Mouse (Mus musculus): ENCODE measurements around the gene Sh3rf3.

The Sh3rf3 gene

DNA sequence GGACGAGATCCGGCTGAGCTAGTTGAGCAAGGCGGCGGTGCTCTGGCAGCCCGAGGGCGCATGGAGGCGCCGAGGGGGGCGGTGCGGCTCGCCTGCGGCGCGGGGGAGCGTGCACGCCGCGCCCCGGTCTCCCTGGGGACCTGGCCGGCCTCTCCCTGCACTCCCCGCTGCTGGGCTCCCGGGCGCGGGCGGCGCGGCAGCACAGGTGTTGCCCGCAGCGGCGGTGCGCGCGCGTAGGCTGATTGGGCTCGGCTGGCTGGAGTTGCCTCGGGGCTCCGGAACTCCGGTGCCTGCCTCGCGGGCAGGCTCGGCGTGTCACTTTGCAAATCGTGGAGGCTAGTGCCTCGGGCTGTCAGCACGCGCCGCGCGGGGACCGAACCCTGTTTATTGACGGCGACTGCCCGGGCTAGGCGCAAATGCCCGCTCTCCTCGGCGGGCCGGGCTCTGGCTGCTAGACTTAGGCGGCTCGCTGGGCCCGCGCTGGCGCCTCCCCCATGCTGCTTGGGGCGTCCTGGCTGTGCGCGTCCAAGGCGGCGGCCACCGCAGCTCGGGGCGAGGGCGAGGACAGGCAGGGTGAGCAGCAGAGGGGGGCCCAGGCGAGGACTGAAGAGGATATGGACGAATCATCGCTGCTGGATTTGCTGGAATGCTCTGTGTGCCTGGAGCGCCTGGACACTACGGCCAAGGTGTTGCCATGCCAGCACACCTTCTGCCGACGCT is at the start of gene Sh3rf3:
Gene Sh3rf3 (plus strand): TSS at position 279 of the 720 bp plus-strand sequence.
- DNase-seq (ENCODE audit: low read depth in 2 of 2, low spot score in 2 of 2), result no peak

DNA sequence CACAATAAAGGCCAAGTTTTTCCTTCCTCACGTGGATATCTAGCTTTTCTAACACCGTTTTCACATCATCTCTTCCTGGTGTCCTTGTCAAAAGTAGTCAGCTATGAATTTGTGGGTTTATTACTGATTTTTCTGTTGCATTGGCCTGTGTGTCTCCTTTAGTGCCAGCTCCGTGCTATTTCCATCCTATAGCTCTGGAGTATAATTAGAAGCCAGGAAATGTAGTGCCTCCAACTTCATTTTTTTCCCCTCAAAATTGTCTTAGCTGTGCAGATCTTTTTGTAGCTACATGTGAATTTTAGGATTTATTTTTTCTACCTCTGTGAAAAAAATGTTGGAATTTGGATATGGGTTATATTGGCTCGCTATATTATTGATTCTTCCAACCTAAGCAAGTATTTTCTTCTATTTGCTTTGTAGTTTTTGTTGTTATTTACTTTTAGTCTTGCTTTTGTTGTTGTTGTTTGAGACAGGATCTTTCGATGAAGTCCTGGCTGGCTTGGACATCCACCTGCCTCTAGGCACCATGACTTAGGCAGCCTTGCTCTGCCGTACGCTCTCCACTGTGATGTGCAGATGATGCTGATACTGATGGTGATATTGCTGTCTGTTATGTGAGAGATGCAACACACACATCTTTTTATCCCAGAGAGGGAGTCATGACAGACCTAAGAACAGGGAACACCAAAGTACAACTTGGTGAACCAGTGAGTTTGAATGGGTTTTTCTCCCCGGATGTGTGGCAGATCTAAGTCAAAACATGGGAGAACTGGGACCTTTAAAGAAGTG is 24.5 kb upstream of the Sh3rf3 start:
- DNase-seq (ENCODE audit: low read depth in 2 of 2, low spot score in 2 of 2), result no peak

DNA sequence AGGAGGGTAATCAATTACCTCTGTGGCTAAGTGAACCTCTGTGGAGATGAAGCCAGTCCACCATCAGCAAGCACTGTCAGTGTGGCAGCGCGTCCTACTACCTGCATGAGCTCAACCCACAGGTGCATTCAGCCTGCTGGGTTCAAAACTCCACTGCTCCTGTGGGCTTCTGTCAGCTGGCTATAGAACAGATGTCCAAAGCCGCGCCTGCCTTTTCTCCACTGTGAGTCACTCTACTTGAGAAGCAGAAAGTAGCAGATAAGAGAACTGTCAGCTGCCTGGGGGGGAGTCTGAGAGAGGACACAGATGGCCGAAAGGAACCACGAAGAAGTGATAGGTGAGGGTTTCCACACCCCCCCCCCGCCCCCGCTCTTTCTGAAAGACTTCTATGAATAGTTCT is 15.6 kb upstream of the Sh3rf3 start:
- DNase-seq (ENCODE audit: low read depth in 2 of 2, low spot score in 2 of 2), result no peak

DNA sequence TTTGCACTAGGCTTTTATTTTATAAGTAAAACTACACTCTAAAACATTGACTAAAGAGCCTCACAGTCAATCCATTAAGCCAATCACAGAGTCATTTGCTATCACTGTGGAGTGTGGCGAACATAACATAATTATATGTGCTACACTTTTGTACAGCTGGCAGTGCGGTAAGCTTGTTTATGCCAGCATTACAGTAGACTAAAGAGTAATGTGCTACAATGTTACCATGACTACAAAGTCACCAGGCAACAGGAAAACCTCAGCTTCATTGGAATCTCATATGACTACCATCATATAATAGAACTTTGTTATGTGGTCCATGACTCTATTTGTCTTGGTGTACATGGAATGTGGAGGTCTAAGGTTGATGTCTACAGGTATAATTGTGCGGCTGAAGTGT is 15.0 kb upstream of the Sh3rf3 start:
- no peak for DNase-seq (ENCODE audit: low read depth in 2 of 2, low spot score in 2 of 2)

DNA sequence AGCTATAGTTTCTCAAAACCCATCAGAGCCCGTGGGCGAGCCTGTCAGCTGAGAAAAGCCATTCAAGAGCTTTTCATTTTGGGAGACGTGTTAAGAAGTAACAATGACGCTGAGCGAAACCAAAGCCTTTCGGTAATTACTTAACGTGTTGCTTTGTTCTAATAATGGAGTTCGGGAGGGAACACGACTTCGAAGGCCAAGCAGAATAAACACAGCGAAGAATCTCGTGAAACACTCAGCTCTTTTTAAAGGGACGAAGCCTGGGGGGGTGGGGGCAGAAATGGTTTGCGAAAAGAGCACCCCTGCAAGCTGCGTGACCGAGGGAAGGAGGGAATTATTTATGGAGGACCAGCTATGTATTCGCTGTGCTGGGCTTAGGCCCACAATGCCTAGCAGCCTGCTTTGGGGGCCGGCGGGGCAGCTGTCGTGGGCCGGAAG is 12.1 kb upstream of the Sh3rf3 start:
- no peak for DNase-seq (ENCODE audit: low read depth in 2 of 2, low spot score in 2 of 2)

DNA sequence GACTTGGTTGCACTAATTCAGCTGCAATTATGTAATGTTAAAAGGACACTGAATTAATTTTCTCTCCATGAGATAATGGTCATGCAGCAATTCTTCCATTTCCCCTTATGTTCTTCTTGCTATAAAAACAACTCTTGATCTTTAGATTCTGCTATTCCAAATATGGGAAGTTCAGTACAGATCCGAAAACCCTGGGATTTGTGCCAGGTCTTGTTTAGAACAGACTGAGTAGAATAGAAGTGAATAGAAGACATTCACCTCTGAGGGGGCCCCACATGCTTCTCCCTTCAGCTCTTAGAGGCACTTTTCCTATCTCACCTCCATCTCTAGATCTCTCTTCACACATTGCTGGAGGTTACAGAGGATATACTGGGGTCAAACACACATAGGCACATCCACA is 10.8 kb upstream of the Sh3rf3 start:
- DNase-seq (ENCODE audit: low read depth in 2 of 2, low spot score in 2 of 2), result no peak

DNA sequence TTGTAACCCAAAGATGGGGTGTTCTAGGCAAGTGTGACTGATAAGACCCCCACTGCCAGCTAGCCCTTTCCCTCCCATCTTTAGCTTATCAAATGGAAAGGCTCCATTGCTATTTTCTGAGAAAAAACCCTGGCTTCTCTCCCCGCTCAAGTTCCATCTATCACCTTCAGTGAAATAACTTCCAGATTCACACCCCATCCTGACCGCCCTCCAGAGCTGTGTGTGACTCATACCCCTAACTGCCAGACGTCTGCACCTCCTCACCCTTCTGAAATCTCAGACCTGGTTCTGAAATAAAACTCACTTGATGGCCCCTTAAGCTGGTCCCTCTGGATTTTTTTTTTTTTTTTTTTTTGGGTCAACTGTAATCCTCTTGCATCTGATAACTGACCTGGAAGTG is 5.2 kb upstream of the Sh3rf3 start:
- DNase-seq (ENCODE audit: low read depth in 2 of 2, low spot score in 2 of 2), result no peak

DNA sequence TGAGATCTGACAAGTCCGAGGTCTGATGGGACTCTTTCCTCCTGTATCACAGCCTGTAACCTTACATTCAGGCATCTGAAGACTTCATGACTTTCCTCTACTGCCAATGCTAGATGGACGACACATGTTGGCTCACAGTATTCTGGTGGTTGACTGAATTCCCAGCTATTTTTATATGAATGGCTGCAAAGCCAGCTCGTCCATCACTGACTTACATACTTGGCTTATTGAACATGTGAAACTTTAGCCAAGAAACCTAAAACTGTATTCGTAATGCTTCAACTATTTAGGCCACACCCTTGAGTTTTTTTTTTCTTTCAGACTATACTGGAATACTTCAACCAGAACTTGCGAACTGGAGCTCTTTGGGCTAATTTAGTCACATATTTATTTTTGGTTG is 3.0 kb upstream of the Sh3rf3 start:
- DNase-seq (ENCODE audit: low read depth in 2 of 2, low spot score in 2 of 2), result no peak

DNA sequence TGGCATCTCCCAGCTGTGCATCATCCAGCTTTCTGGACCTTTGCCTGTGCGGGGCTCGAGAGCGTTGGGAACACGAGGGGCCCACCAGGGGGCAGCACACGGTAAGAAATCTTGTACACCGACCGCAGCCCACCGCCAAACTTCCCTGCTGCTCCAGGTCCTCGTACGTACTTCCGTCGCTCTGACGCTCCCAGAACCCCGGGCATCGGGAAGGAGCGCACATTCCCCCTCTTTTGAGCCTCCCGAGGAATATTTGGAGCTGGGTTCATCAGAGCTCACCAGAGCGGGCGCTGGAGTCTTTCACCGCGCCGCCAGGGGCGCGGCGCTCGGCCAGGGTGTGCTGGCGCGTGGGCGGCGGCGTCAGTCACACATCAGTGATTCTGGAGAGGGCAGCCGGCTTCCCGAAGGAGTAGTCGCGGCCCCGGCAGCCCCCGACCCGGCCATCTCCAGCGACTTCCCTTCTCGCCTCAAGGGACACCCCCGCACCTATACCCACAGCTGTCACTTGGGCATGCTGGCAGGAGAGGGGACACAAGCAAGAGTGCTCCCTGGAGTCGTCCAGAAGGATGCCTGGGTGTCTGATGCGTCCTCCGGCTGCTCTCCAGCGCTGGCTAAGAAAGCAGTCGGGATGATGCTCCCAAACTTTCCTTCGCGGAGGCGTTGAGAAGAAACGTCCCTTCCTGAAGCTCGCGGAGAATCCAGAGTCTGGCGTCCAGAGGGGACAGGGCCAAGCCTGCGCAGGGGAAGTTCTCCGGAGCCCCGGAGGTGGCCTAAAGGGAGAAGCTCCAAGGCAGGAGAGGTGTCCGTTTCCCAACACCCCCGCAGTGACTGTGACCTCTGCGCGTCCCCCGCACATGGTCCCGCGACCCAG is 714 bp upstream of the Sh3rf3 start:
- peak in 1 of 2 experiments; percentile 12 for DNase-seq (ENCODE audit: low read depth in 2 of 2, low spot score in 2 of 2)

DNA sequence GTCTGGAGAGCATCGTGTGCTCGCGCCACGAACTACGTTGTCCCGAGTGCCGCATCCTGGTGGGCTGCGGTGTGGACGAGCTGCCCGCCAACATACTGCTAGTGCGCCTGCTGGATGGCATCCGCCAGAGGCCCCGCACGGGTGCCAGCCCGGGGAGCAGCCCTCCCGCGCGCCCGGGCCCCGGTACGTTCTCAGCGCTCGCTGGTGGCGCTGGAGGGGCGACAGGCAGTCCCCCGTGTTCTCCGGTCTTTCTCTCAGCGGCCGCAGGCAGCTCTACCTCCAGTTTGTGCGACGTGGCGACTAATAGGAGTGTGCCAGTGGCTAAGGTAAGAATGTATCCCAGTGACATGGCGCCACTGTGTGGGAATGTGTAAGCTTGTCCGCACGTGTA is 637 bp downstream of the Sh3rf3 start:
- DNase-seq (ENCODE audit: low read depth in 2 of 2, low spot score in 2 of 2), result no peak

DNA sequence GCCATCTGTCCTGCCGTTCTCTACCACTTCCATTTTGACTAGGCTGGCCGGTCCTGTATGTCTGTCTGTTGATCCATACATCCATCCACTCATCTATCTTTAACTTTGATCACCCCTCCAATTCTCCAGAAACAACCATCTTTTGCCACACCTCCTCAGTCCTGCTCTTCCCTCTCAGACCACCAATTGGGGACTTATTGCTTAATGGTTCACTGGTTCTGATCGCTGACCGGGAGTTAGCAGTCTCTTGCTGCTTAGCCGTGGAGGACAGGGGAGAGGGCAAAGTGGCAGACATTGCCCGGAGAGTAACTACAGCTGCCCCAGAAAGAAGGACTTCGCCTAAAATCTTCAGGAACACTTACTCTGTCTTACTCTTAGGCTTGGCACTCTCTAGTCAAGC is 1.3 kb downstream of the Sh3rf3 start:
- DNase-seq (ENCODE audit: low read depth in 2 of 2, low spot score in 2 of 2), result no peak

DNA sequence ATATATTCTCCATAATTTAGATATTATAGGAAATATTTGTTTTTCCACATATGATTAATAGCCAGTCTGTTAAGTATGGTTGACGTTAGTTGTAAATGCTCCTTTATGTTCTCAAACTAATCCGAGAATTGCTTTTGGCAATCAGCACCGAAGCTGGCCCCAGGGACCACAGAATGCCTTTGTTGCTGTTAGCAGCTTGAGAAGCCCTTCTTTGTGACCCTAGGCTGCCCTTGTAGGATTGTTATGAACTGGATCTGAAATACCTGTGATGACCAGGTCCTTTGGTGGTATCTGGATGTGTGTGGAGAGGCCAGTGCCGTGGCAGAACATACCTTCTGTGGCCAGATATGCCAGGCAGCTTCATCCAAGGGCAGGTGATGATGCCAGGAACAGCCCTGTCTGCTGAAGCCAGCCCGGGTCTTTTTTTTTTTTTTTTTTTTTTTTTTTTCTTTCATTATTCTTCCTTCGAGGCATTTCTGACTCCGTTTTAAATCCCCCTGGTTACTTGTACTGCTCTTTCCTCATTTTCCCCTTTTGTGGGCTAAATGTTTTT is 10.9 kb downstream of the Sh3rf3 start:
- no peak for DNase-seq (ENCODE audit: low read depth in 2 of 2, low spot score in 2 of 2)

DNA sequence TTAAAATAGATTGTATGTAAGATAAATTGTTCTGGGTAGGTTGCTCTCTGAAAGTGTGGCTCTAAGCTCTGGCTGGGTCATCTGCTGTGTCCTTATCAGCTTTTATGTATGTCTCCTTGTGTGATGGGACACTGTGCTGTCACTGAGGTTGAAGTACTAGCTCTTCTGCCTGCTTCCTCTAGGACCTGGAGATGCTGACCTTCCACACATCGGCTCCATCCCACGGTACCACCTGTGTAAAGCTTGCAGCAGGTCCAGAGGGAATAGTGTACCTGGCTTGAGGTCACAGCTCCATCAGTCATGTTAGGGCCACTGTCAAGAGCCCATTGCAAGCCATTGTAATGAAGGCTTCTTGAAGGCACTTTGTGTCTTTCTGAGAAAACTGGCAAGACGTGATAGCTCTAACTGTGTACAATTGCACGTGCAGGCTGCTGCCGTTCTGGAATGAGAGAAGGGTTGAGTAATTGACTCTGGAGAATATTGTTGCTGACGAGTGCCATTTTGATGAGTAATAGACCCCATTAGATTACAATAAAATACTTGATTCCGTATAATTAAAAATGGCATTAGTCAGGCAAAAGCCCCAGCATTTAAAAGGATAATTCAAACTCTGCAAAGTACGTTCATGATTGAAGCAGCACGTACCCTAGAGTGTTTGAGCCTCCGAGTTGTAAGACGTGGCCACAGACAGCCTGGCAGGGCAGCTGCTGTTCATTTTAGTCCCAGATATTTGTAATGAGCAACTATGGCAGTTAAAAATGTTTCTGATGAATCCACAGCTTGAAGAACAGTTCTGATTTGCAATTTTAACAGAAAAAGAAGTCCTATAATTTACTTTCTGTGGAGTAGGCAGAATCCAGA is 16.3 kb downstream of the Sh3rf3 start:
- no peak for DNase-seq (ENCODE audit: low read depth in 2 of 2, low spot score in 2 of 2)

DNA sequence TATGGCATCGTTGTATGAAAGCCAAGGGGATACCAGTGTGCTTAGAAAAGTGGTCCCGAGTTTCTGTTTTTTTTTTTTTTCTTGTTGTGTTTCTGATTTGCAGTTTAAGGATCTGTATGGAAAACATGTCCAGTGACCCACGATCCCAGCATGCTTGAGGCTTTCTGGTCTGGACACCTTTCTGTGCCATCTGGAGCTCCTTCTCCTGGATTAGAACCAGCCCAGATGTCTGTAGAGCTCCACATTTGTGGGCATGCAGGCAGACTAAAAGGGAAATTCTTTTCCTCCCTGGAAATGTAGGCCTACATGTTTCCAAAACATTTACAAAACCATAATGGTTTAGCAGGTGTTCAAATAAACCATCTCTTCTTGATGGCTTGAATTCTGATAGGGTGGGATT is 20.0 kb downstream of the Sh3rf3 start:
- no peak for DNase-seq (ENCODE audit: low read depth in 2 of 2, low spot score in 2 of 2)

DNA sequence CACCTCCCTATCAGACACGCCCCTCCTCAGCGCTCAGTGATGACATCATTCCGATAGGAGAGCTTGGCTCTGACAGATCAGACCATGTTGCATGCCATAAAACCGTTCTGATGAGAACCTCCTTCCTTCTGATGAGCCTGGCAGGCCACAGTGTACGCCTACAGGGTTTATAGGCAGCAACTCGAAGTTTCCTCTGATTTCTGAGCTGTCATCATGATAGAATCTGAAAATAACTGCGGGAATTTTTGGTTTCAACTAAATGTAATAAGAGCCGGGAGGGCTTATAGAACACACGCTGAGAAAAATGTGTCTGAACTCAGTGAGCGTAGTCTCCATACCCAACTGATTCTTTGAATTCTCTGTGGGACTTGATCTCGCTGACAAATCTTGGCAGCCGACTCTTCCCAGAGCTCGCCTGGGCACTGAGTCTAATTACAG is 20.6 kb downstream of the Sh3rf3 start:
- DNase-seq (ENCODE audit: low read depth in 2 of 2, low spot score in 2 of 2), result no peak

DNA sequence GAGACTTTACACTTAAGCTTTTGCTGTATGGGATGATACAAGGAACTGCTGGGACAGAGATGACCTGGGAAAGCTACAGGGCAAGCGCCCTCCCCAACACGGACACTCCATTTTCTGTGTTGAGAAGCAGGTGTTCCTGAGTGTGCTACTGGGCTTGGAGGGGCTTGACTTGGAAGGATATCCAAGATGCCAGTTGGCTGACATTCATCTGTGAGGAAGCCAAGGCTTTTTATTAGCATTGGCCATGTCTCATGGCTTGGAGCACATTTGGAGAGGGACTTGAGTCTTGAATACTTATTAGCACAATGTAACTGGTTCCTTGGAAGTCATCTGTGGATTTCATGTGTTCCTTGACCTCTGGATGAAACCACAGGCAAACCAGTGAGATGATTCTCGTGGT is 23.2 kb downstream of the Sh3rf3 start:
- no peak for DNase-seq (ENCODE audit: low read depth in 2 of 2, low spot score in 2 of 2)

DNA sequence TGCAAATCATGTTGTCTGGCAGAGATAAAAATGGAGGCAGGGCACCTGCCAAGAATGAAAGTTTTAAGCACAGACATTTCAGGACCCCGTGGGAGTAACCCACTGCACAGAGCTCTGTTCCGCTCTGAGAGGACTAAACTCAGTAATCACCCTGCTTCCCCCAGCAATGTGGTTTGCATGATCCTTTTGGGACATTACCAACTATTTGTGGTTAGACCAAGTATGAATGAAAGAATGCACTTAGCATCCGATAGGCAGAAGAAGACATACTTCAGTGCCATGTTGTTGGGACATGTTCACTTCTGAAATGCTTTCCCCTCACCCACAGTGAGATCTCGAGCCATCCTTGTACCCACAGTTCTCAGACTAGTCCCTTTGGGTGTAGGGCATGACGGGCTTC is 24.3 kb downstream of the Sh3rf3 start:
- DNase-seq (ENCODE audit: low read depth in 2 of 2, low spot score in 2 of 2), result no peak

DNA sequence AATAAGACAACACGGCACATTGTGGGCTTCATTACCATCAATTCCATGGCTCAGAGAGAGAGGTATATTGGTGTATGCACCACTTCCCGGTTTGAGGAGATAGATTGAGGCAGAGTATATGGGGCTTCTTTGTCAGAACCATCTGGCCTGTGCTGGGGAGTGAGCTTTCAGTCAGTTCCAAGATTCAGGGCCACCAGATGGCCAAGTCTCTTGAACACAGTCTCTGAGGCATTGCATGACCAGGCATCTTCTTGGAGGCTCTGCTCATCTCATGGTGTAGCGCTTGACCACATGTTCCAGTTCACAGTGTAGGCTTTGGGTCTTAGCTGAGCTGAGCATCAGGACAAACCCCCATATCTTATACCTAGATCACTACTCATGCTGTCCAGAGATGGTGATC is 28.8 kb downstream of the Sh3rf3 start:
- DNase-seq (ENCODE audit: low read depth in 2 of 2, low spot score in 2 of 2), result no peak

DNA sequence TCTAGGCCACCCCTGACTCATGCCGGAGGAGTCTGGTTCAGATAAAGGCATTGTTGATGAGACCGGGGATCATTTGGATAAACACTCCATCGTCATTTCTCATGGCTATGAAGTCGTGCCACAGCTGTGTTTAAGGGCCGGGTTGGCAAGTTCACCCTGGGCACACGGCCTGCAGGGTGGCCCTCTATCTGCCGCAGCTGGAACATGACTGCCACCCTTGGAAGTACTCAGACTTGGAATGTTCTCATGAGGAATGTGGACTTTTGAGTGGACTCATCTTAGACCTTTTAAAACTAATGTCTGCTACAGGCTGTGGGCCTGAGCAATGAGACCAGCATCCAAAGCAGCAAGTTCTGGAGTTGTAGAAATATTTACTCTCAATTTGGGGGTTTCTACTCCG is 29.9 kb downstream of the Sh3rf3 start:
- no peak for DNase-seq (ENCODE audit: low read depth in 2 of 2, low spot score in 2 of 2)

DNA sequence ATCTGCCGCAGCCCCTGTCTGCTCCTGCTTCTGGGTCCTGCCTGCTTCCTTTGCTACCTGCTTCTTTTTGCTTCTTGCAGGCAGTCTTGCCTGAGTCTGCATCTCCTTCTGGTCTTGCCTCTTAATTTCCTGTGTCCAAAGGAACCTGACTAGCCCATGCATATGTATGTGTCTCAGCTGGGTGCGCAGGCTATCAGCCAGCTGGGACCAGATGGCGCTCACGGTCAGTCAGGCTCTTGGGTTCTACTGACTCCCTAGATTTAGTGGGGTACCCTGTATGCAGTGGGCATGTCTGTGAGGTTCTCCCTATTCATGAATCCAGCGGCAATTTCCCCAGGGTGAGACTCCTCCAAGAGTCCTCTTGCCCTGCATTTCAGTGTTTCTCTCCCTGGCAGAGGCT is 35.0 kb downstream of the Sh3rf3 start:
- DNase-seq (ENCODE audit: low read depth in 2 of 2, low spot score in 2 of 2), result no peak
